Mouse (Mus musculus): ENCODE data around the gene Car5a.

The Car5a gene

GRCm38 (mm10) chr8:121880818-121881217, 63.9 kb downstream of the Car5a start:
- no peak for DNase-seq (ENCODE audit: low spot score)

- no peak for DNase-seq (ENCODE audit: low spot score)
Measured at GRCm38 (mm10) chr8:121879712-121880111, 65.0 kb downstream of the Car5a start.

GRCm38 (mm10) chr8:121877828-121878480, 66.8 kb downstream of the Car5a start:
- DNase-seq (ENCODE audit: low spot score), result no peak

- no peak for DNase-seq (ENCODE audit: low spot score)
Measured at GRCm38 (mm10) chr8:121877212-121877611, 67.5 kb downstream of the Car5a start.

- no peak for DNase-seq (ENCODE audit: low spot score)
Measured at GRCm38 (mm10) chr8:121875517-121875916, 69.2 kb downstream of the Car5a start.

- no peak for DNase-seq (ENCODE audit: low spot score)
Measured at GRCm38 (mm10) chr8:121875045-121875444, 69.7 kb downstream of the Car5a start.

- no peak for DNase-seq (ENCODE audit: low spot score)
Measured at GRCm38 (mm10) chr8:121874031-121874430, 70.7 kb downstream of the Car5a start.

GRCm38 (mm10) chr8:121871833-121872440, 72.8 kb downstream of the Car5a start:
- DNase-seq (ENCODE audit: low spot score), result no peak

GRCm38 (mm10) chr8:121870190-121870589, 74.5 kb downstream of the Car5a start:
- DNase-seq (ENCODE audit: low spot score), result no peak

GRCm38 (mm10) chr8:121868896-121869295, 75.8 kb downstream of the Car5a start:
- no peak for DNase-seq (ENCODE audit: low spot score)

GRCm38 (mm10) chr8:121868196-121868595, 76.5 kb downstream of the Car5a start:
- no peak for DNase-seq (ENCODE audit: low spot score)
